Mouse (Mus musculus) erythroblast, embryonic 14.5 days (primary cell): ENCODE measurements around the gene Gm10309.

Experiments used
- GATA1 ChIP-seq: IDR thresholded peaks from 2 replicates; pipeline ENCODE4 v1.6.1; 2012; ENCODE audit warnings: low read length, inconsistent platforms, mixed read lengths
- TAL1 ChIP-seq: IDR thresholded peaks from 3 replicates; pipeline ENCODE4 v1.6.1; 2012; ENCODE audit warnings: low read length, inconsistent platforms, mixed read lengths

DNA sequence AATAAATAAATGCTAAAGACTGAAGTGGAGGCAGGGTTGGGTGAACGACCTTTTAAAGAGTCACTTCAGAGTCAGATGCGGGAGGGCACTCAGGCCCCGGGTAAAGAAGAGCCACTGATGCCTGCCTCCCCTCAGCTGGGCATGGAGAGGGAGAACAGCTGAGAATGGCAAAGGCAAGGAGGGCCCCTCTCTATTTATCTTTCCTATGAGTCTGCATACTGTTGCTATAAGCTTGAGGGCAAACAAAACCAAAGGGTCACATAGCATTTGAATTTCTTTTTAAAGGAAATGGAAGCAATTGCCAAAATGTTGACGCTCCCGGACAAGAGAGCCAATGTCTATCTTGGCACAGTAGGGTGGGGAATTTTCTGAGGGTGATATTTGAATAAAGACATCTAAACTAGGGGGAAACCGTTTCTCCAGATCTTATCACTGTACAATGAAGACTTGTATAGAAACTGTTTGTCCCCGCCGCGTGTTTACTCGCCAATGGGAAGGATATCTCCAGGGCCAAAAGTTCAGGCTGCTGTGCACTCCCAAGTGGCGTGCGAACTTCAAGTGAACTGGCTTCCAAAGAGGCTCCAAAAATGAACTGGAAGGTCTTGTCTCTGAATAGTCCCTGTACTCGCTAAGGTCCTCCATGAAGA is 10.1 kb upstream of the Gm10309 start:
- TF ChIP-seq TAL1 (no peak), GATA1 (no peak)
